Mouse (Mus musculus) liver, embryonic 11.5 days (tissue): Measurements from ENCODE around the gene Klhdc7b. TPM values are rescaled to one million over a fixed set of nuclear protein-coding genes. Genes with fewer than 3 reads are reported as not detected.

Experiments
- ATAC-seq: fragments of 200-750 bp; cut with Nextera tagmentation; replicated peaks from 2 replicates; pipeline ENCODE4 v1.8.0; 2017; ENCODE audit warnings: moderate number of reproducible peaks, mild to moderate bottlenecking, moderate TSS enrichment, moderate library complexity; ENCODE audit not compliant: low FRiP score
- DNase-seq: peaks from one replicate; pipeline ENCODE4 v3.0.0-alpha.2; 2017; ENCODE audit warnings: low spot score
- H3K27ac ChIP-seq: fragments of 300-500 bp; sonication (generic); 2 replicates; pipeline ENCODE4 v1.5.1; 2014; ENCODE audit warnings: mild to moderate bottlenecking, low read depth, low read length, control low read depth
- H3K27me3 ChIP-seq: fragments of 300-500 bp; sonication (generic); replicated peaks from 2 replicates; pipeline ENCODE4 v1.6.1; 2014; ENCODE audit warnings: low read length, mixed read lengths; ENCODE audit not compliant: control insufficient read depth, insufficient read depth
- H3K36me3 ChIP-seq: fragments of 300-500 bp; sonication (generic); 2 replicates; pipeline ENCODE4 v1.6.1; 2014; ENCODE audit warnings: mild to moderate bottlenecking, low read length, moderate library complexity, mixed read lengths; ENCODE audit not compliant: control insufficient read depth, insufficient read depth
- H3K4me1 ChIP-seq: fragments of 300-500 bp; sonication (generic); replicated peaks from 2 replicates; pipeline ENCODE4 v1.6.1; 2014; ENCODE audit warnings: low read length, mixed read lengths; ENCODE audit not compliant: control insufficient read depth, insufficient read depth
- H3K4me2 ChIP-seq: fragments of 300-500 bp; sonication (generic); 2 replicates; pipeline ENCODE4 v1.6.1; 2014; ENCODE audit warnings: mild to moderate bottlenecking, control low read depth, moderate library complexity
- H3K4me3 ChIP-seq: fragments of 300-500 bp; sonication (generic); 2 replicates; pipeline ENCODE4 v1.5.1; 2014; ENCODE audit warnings: low read depth, low read length, control low read depth
- H3K9ac ChIP-seq: fragments of 300-500 bp; sonication (generic); 2 replicates; pipeline ENCODE4 v1.6.1; 2014; ENCODE audit warnings: low read depth, low read length, control low read depth
- H3K9me3 ChIP-seq: fragments of 300-500 bp; sonication (generic); 2 replicates; pipeline ENCODE4 v1.6.1; 2016; ENCODE audit warnings: low read length, inconsistent platforms, mixed read lengths; ENCODE audit not compliant: control insufficient read depth
- WGBS: fragments of 180-500 bp; shearing (Covaris S2); extraction: QIAGEN DNeasy Blood & Tissue Kit; methylation state at CpG from one replicate; pipeline ENCODE4 v1.1.7; 2014; 5-methylcytosine and 5-hydroxymethylcytosine counted together
- polyA plus RNA-seq: library from polyadenylated mRNA; unstranded; fragments of >200 nt; fragmentation: Nextera tagmentation; extraction: Ambion mirVana; gene quantifications from 2 replicates; pipeline ENCODE4 v1.2.1, GENCODE M21; 2014

Klhdc7b gene
- polyA plus RNA-seq, 1 experiment from 2014 or later, result not detected

- Histone ChIP-seq H3K9ac (no peak overlapping the region), H3K27me3 (no peaks in the 10 kb centered on the region), H3K4me2 (no peak overlapping the region), H3K9me3 (no peaks in the 10 kb centered on the region), H3K27ac (no peak overlapping the region), H3K36me3 (no peaks in the 10 kb centered on the region), H3K4me1 (peaks cover 8% of the 10 kb centered on the region), H3K4me3 (no peak overlapping the region)
- DNase-seq (no peak), ATAC-seq (no peak)
- 85% methylated on average over 4 of the region's 4 CpGs for WGBS
These were observed 48.2 kb downstream of the Klhdc7b start for GRCm38 (mm10) chr15:89432946-89433345.

DNA sequence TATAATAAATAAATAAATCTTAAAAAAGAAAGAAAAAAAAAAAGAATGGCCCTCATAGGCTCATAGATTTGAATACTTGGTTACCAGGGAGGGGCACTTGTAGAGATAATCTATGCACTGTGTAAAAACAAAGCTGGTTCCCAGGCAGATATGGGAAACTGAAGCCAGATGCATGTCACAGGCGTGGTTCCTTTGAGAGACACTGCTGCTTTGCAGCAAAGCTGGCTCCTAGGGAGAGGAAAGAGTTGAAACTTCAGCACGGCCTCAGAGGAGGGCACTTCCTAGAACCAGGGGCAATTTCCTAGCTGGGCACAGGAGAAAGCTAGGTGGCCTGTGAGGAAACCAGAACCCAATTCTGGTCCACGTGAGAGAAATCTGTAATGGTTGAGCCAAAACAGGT lies 49.4 kb downstream of the Klhdc7b start:
- WGBS, result 53% methylated on average over 3 of the region's 3 CpGs
- DNase-seq (no peak), ATAC-seq (no peak)
- peaks cover 2% of the 10 kb centered on the region; the same call in 1 of the 2 replicates for H3K4me1 ChIP-seq
- no peak overlapping the region for H3K4me3 ChIP-seq
- no peaks in the 10 kb centered on the region for H3K9me3 ChIP-seq
- H3K27me3 ChIP-seq, result no peaks in the 10 kb centered on the region
- H3K9ac ChIP-seq, result no peak overlapping the region
- H3K4me2 ChIP-seq, result no peak overlapping the region
- H3K27ac ChIP-seq, result no peak overlapping the region
- no peaks in the 10 kb centered on the region for H3K36me3 ChIP-seq

DNA sequence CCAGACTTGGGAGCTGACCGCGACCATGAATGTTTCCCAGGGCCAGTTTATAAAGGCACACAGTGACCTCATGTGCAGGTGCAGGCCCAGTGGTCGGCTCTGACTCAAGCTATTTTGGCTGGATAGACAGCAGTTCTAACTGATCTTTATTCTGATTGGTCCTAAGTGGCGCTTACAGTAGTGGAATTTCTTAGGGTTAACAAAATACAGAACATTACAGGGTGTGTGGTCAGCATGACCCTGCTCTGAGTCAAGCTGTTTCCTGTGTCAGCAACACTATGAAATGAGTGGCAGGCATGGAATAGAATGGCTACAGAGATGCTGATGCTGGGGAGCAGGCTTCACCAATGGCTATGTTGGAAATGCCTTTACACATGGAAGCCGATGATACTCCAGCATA lies 51.2 kb downstream of the Klhdc7b start:
- ATAC-seq (no peak), DNase-seq (no peak)
- H3K36me3 ChIP-seq, result no peaks in the 10 kb centered on the region
- WGBS, result 83% methylated on average over 5 of the region's 5 CpGs
- no peak overlapping the region for H3K4me3 ChIP-seq
- H3K4me2 ChIP-seq, result no peak overlapping the region
- peaks cover 2% of the 10 kb centered on the region; the same call in 1 of the 2 replicates for H3K4me1 ChIP-seq
- H3K27me3 ChIP-seq, result no peaks in the 10 kb centered on the region
- H3K9ac ChIP-seq, result no peak overlapping the region
- H3K27ac ChIP-seq, result no peak overlapping the region
- H3K9me3 ChIP-seq, result no peaks in the 10 kb centered on the region

Other genes starting within 250 kb of the Klhdc7b start
- gene Mapk12, start 244.2 kb upstream of the Klhdc7b start, polyA plus RNA-seq, result 3.8 and 4.8 TPM in 2 replicates
- gene Mapk11, start 235.3 kb upstream of the Klhdc7b start, polyA plus RNA-seq, result 3.3 and 4.4 TPM in 2 replicates
- 70.5 and 78.3 TPM in 2 replicates for gene Plxnb2, start 204.1 kb upstream of the Klhdc7b start, polyA plus RNA-seq
- gene Dennd6b, start 188.4 kb upstream of the Klhdc7b start, polyA plus RNA-seq, result 9.5 and 10.5 TPM in 2 replicates
- gene Ppp6r2, start 173.4 kb upstream of the Klhdc7b start, polyA plus RNA-seq, result 25.0 and 31.6 TPM in 2 replicates
- 51.4 and 52.2 TPM in 2 replicates for gene Sbf1, start 69.6 kb upstream of the Klhdc7b start, polyA plus RNA-seq
- gene Adm2, start 62.2 kb upstream of the Klhdc7b start, polyA plus RNA-seq, result 6.6 and 7.0 TPM in 2 replicates
- gene Miox, start 50.5 kb upstream of the Klhdc7b start, polyA plus RNA-seq, result 2.0 and 2.7 TPM in 2 replicates
- gene Lmf2, start 29.3 kb upstream of the Klhdc7b start, polyA plus RNA-seq, result 44.1 and 46.0 TPM in 2 replicates
- gene Ncaph2, start 29.2 kb upstream of the Klhdc7b start, polyA plus RNA-seq, result 163 TPM in 2 replicates
- gene Sco2, start 11.1 kb upstream of the Klhdc7b start, polyA plus RNA-seq, result 8.1 and 9.7 TPM in 2 replicates
- 1.5 and 1.8 TPM in 2 replicates for gene Tymp, start 7.9 kb upstream of the Klhdc7b start, polyA plus RNA-seq
- 0.43 and 0.71 TPM in 2 replicates for gene Odf3b, start 5.6 kb upstream of the Klhdc7b start, polyA plus RNA-seq
- gene Syce3, start 25.6 kb downstream of the Klhdc7b start, polyA plus RNA-seq, result not detected in 2 replicates
- 3.5 and 3.9 TPM in 2 replicates for gene Cpt1b, start 40.9 kb downstream of the Klhdc7b start, polyA plus RNA-seq
- 2.0 and 2.8 TPM in 2 replicates for gene C730034F03Rik, start 44.7 kb downstream of the Klhdc7b start, polyA plus RNA-seq
- not detected in 2 replicates for gene Gm44502, start 44.8 kb downstream of the Klhdc7b start, polyA plus RNA-seq
- 43.5 and 47.5 TPM in 2 replicates for gene Chkb, start 45.0 kb downstream of the Klhdc7b start, polyA plus RNA-seq
- gene Mapk8ip2, start 69.0 kb downstream of the Klhdc7b start, polyA plus RNA-seq, result 0.26 and 0.36 TPM in 2 replicates
- 8.6 and 9.0 TPM in 2 replicates for gene Arsa, start 92.5 kb downstream of the Klhdc7b start, polyA plus RNA-seq
- gene Shank3, start 114.7 kb downstream of the Klhdc7b start, polyA plus RNA-seq, result 1.1 and 1.7 TPM in 2 replicates
- gene Acr, start 183.4 kb downstream of the Klhdc7b start, polyA plus RNA-seq, result 0.11 TPM in 1 of 2 replicates, not detected in the other
- 24.8 and 27.1 TPM in 2 replicates for gene Rabl2, start 207.0 kb downstream of the Klhdc7b start, polyA plus RNA-seq